Mouse (Mus musculus) activated CD4-positive, CD25-positive, alpha-beta regulatory T cell, adult 4 months (primary cell): Measurements from ENCODE around the gene Gm5640. TPM values are rescaled to one million over a fixed set of nuclear protein-coding genes. Genes with fewer than 3 reads are reported as not detected.
"Not testable (repeated sequence)": the region's sequence is repeated elsewhere in the genome, so short reads cannot be mapped to it uniquely, and the experiment has no call there.

Experiments used
- ATAC-seq: one replicate; pipeline ENCODE4 v1.8.0; 2017
- polyA plus RNA-seq, 2 experiments: library from polyadenylated mRNA; unstranded; fragments of 100-300 nt; shearing (Covaris generic); gene quantifications; one replicate each; pipeline ENCODE4 v1.2.1; 2017

Gene Gm5640
- polyA plus RNA-seq: not detected

DNA sequence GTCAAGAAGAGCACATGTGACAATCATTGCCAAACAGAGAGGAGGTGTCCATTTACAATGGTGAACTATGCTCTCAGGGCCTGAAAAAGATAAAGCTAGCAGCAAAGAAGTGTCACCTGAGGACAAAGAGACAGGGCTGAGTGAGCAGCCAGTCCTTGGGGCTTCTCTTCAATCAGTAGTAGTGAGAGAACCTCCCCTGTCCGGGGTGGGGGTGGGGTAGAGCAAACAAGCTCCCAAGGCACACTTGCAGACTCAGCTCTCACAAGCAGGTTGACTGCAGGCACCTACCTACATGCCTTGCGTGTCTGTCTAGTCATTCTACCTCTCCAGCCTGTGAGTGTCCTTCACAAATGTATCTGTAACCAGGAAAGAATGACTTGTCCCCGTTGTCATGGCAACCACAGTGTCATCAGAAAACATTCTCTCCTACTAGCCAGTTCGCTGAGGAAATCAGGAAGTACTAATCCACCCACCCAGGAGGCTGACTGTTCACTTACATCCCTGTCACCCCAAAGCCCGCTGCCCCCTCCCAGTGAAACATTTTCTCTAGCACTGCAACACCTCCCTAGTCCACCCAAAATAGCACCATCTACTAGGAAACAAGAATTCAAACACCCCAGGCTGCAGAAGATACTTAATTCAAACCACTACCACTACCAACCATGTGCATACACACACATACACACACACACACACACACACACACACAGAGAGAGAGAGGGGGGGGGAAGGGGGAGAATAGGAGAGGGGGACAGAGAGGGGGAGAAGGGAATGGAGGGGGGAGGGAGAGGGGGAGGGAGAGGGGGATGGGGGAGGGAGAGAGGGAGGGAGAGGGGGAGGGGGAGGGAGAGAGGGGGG, at the start of gene Gm5640:
TSS of gene Gm5640 (minus strand) at position 170 of the 858 bp plus-strand sequence.
- not testable (repeated sequence) for ATAC-seq

DNA sequence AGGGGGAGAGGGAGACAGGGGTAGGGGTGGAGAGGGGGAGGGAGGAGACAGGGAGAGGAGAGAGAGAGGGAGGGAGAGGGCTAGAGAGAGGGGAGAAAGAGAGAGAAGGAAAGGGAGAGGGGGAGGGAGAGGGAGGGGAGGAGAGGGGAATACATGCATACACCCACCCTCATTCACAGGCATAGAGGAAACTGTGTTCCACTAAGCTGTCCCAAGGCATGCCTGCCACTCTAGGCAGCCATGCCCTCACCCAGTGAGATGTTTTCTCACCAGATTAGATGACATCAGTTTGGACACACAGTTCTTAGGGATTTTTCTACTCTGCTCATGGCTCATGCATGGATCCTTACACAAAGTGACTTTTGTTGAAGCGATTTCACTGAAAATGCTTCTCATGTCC, 958 bp upstream of the Gm5640 start:
- not testable (repeated sequence) for ATAC-seq

DNA sequence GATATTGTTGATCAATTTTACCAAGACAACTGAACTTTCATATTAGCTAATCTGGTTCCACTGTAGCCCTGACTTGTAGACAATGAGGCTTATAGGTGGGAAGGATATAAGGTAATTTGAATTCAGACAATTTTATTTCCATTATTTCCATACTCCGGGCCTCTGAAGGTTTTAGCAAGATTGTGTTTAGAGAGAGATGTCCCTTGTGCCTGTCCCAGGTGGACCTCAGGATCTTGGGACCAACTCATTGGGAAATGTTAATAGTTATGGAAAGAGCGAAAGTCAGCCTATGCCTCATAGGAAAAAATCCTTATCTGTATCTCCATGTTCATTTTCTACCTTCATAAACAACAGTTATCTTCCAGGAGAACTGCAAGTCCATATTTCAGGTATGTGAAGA, 53.1 kb downstream of the Gm5640 start, which contains the start of gene Olfr1325:
TSS of gene Olfr1325 (plus strand) at position 301 of the 400 bp plus-strand sequence.
- no peak for ATAC-seq

Other genes with a start within 250 kb of the Gm5640 start
- gene G6pdx, start 216.4 kb downstream of the Gm5640 start, polyA plus RNA-seq: 10 to 100 TPM; 31.7 to 37.7 TPM
- not detected for gene Gm6880, start 164.2 kb downstream of the Gm5640 start, polyA plus RNA-seq
- not detected for gene Olfr1326-ps1, start 70.7 kb downstream of the Gm5640 start, polyA plus RNA-seq
- gene Olfr1325, start 53.0 kb downstream of the Gm5640 start, polyA plus RNA-seq: not detected
- not detected for gene Gm6890, start 95.3 kb upstream of the Gm5640 start, polyA plus RNA-seq
- not detected for gene Gm5936, start 191.6 kb upstream of the Gm5640 start, polyA plus RNA-seq